ENCODE assay signal across 12 mouse cellular contexts in genomic region chr14:79955678-79956077, GRCm38 (mm10).
"Had no signal": no experiment of that assay in that cellular context is flagged by ENCODE, and none has a peak within 500 bp of the region (broad histone marks: within the 10 kb centered on the region; RNA-seq: fewer than 3 reads in every experiment).

No protein-coding gene starts in this region.

- H3K36me3 ChIP-seq: intestine, embryonic 15.5 days; limb, embryonic 12.5 days; liver, embryonic 13.5 days; midbrain, embryonic 13.5 days; stomach, embryonic 15.5 days had no signal

- H3K4me1 ChIP-seq: intestine, embryonic 15.5 days; liver, embryonic 13.5 days; stomach, embryonic 15.5 days had no signal

- ATAC-seq: intestine, embryonic 15.5 days; liver, postnatal 0 days; lung, postnatal 0 days; midbrain, embryonic 13.5 days had no signal

- H3K4me2 ChIP-seq: intestine, embryonic 15.5 days; limb, embryonic 12.5 days; liver, embryonic 13.5 days; midbrain, embryonic 13.5 days; stomach, embryonic 15.5 days had no signal

- H3K27me3 ChIP-seq: intestine, embryonic 15.5 days; liver, embryonic 13.5 days; midbrain, embryonic 13.5 days; stomach, embryonic 15.5 days had no signal

- H3K27ac ChIP-seq: intestine, embryonic 15.5 days; left cerebral cortex, adult 2 months; liver, embryonic 13.5 days; midbrain, embryonic 13.5 days; stomach, embryonic 15.5 days had no signal

- H3K9ac ChIP-seq: intestine, embryonic 15.5 days; limb, embryonic 12.5 days; liver, embryonic 13.5 days; liver, postnatal 0 days; midbrain, embryonic 13.5 days; stomach, embryonic 15.5 days had no signal

- H3K9me3 ChIP-seq: intestine, embryonic 15.5 days; limb, embryonic 12.5 days; liver, embryonic 13.5 days; midbrain, embryonic 13.5 days; stomach, embryonic 15.5 days had no signal

- DNase-seq: liver; liver, embryonic 13.5 days; liver, postnatal 0 days; lung, postnatal 36 days; right cerebral cortex, postnatal 14 days; thymus, postnatal 36 days had no signal

- H3K4me3 ChIP-seq: intestine, embryonic 15.5 days; left cerebral cortex, adult 2 months; limb, embryonic 12.5 days; liver, embryonic 13.5 days; midbrain, embryonic 13.5 days; stomach, embryonic 15.5 days had no signal
